Mouse (Mus musculus) CH12F3 (cell line): ENCODE measurements around the gene Napa.

Source experiments
- in situ Hi-C: fragments of 300-500 bp; cut with MboI; formaldehyde crosslinking; loops from 2 replicates; pipeline ENCODE4 v1.14.3; 2020; ENCODE audit warnings: low sequenced_read_pairs

The Napa gene

DNA sequence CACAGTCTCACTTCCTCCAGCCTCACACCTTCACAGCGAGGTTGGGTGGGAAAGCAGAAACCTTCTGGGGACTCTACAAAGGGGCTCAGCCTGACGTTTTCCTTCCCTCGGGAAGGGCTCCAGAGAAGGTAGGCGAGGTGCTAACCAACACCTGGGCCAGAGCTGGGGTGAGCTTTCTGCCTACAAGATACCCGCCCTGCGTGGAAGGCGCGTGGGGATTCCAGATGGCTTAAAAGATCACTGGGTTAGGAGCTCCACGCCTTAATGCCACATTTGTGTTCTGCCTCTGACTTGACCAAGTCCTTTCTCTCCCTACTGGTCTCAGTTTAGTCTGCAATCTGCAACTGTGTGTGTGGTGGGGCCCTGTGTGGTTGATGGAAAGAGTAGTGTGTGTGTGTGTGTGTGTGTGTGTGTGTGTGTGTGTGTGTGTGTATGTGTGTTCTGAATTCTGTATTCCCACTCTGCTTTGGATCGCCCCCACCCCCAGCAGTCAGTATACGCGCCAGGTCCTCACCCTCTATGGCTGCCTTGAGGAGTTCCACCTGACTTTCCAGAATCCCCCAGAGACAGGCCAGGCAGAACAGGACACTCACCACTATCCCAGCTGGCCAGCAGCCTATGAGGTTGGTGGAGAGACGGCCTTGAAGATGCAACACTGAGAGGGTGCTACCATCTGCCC is 32.8 kb downstream of the Napa start:
- in situ Hi-C loops = no loop called here

- in situ Hi-C loops = no loop called here
These were observed 33.9 kb downstream of the Napa start for GRCm38 (mm10) chr7:16132161-16132581.

GRCm38 (mm10) chr7:16132926-16133325 is 34.7 kb downstream of the Napa start:
- in situ Hi-C loops = no loop called here

DNA sequence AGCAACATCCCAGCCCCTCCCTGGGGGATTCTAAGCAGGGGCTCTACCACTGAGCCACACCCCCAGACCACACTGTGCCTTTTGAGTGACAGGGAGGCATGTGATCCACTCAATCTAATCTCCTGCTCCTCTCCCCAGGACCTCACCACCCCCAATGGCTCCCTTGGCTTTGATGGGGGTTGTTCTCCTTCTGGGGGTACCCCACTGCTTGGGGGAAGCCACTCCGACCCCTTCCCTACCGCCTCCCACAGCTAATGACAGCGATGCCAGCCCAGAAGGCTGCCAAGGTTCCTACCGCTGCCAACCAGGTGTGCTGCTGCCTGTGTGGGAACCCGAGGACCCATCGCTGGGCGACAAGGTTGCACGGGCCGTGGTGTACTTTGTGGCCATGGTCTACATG is 35.4 kb downstream of the Napa start:
- in situ Hi-C loops = no loop called here

GRCm38 (mm10) chr7:16134951-16135392 is 36.7 kb downstream of the Napa start:
- in situ Hi-C loops = no loop called here

GRCm38 (mm10) chr7:16146489-16147410 is 48.5 kb downstream of the Napa start:
- in situ Hi-C loops = no loop called here

DNA sequence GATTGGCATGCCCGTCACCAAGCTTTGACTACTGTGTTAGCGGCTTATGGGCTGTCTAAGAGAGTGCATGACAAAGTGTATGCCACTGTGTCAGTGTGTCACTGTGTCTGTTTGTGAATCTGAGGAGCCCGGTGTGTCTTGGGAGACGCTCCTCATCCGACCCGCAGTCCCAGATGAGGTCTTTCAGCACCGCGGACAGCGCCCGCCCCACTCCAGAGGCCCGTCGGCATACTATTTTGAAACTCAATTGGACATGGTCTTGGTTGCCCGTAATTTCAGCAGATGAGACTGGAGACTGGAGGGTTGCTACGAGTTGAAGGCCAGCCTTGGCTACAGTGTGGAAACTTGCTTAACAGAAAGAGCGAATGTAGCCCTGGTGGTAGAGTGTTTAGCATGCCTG is 49.4 kb downstream of the Napa start:
- in situ Hi-C loops = no loop called here

- in situ Hi-C loops = no loop called here
These were observed 51.0 kb downstream of the Napa start for GRCm38 (mm10) chr7:16149241-16149640.

DNA sequence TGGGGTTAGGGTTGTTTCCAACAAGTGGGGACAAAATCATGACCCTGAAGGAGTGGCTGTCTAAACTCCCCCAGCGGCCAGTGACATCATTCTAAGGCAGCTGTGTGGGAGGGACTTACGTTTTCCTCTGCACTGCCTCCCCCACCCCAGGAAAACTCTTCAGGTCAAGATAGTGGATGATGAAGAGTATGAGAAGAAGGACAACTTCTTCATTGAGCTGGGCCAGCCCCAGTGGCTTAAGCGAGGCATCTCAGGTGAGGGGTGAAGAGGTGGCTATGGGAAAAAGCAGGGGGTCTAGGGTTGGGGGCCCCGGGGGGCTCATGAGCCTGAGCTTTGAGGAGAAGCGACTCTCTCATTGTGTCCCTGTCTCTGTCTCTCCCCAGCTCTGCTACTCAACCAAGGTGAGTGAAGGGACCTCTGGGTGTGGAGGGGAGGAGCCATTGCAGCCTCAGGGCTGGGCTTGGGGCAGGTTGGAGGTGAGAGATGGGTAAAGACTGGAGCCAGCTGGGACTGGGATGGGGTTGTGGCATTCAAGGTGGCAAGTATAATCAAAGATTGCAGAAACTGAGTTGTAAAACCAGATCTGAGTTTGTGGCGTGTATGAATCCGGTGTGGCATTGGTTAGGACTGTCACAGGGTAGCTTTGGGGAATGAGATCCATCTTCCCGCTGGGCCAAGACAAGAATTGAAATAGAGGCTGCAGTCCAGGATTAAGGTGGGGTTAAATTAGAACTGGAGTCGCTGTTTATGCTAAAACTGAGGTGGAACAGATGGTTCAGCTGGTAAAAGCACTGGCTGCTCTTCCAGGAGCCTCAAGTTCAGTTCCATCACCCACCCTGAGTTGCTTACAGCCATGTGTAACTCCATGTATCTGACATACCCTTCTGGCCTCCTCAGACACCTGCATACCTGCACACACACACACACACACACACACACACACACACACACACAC is 52.2 kb downstream of the Napa start:
- in situ Hi-C loops = no loop called here

GRCm38 (mm10) chr7:16153522-16153921 is 55.3 kb downstream of the Napa start:
- in situ Hi-C loops = no loop called here

DNA sequence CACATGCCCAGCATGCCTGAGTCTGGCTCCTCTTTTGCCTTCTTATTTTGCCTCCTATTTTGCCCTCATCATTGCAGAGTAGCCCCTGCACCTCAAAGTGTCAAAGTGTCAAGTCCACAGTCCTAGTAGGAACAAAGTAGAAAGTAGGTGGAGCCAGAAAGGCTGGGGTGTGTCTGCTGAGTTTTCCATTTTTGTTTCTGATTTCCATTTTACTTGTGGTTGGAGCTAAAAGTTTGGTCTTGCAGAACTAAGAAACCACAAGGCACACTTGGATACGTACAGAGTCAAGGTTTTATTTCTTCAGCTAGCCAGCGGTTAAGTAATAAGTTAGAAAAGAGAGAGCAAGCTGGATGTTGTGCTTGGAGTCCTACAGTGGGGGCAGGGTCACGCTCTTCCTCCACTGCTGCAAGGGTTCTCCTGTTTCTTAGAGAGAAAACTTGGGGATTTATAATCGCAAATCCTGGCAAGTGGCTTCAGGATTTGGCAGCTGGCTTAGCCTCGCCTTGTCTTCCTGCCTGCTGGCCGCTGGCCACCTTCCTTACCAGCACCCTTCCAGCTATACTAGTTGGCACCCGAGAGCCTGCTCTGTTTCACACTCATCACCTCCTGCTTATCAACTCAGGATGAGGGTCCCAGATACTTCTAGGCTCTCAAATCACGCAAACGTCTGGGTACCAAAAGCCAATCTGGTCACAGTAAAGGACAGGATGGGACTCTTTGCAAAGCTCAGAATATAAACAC is 57.0 kb downstream of the Napa start:
- in situ Hi-C loops = no loop called here

DNA sequence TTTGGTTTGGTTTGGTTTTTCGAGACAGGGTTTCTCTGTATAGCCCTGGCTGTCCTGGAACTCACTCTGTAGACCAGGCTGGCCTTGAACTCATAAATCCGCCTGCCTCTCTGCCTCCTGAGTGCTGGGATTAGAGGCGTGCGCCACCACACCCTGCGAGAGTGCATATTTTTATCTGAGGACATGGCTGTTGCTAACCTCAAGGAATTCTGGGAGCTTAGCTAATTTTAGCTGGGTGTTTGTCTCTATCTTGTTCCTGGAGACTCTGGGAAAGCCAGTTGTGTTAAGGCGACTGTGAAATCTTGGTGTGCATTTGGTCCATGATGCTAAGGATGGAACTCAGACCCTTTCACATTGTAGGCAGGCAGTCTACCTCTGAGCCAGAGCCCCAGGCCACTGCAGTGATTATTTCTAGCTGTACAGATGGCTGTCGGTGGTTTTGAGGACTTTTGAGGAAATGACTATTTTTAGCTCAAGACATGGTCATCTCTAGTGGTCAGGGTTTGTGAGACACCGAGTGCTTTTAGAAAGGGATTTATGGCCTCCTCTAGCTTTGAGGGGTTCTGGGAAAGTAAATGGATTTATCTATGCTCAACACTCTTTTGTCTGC is 58.0 kb downstream of the Napa start:
- in situ Hi-C loops = no loop called here

GRCm38 (mm10) chr7:16158735-16159134 is 60.5 kb downstream of the Napa start:
- in situ Hi-C loops = no loop called here

DNA sequence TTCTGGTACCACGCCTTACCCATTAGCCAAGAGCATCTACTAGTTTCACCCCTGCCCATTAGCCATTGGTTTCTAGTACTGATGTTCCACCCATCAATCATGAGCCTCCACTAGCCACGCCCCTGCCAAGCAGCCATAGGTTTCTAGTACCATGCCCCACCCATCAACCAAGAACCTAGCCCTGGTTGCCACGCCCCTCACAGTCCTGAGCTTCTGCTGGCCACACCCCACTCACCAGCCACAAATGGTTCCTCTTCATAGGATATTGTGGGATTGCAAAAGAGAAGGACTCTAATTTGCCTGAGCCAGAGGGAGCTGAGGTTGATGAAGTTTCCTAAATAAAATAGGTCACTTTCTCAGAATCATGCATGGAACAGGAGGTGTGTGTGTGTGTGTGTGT is 62.4 kb downstream of the Napa start:
- in situ Hi-C loops = no loop called here

DNA sequence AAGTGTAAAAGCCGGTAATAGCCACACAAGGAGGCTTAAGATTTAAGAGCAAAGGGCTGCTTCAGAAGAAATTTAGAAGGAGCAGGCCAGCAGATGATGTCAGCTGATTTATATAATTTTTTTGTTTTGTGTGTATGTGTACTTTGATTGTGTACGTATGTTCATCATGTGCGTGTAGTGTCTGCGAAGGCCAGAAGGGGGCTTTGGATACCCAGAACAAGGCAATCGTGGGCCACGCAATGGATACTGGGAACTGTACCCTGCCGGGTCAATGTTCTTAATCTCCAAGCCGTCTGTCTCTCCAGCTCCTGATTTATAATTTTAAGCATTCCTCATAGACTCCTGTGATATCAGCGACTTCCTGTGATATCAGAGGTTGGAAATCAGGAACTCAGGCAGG is 63.0 kb downstream of the Napa start:
- in situ Hi-C loops = no loop called here

DNA sequence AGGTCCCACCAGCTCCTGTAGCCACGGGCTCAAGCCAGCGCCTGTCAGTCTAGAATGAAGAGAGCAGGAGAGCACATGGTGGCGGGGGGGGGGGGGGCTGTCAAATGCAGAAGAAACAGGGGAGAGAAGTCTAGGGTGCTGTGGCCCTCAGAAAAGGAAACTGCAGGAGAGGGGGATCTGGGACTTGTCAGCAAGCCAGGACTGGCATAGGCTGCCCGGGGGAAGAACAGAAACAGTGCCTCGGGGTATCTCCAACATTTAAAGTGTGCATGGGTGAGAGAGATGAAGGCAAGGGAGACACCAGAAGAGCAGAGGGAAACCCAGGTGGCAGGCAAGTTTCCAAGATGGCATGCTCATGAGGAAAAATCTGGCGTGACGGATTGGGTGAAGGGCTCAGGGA is 63.8 kb downstream of the Napa start:
- in situ Hi-C loops = no loop called here
